Mouse (Mus musculus) cerebellum, postnatal 14 days (tissue): ENCODE results near the gene Mettl27.

Experiments used
- DNase-seq, 2 experiments: peaks; one replicate each; pipeline ENCODE4 v3.0.0; 2021; ENCODE audit warnings: mixed read lengths in 2 of 2

Gene Mettl27

DNA sequence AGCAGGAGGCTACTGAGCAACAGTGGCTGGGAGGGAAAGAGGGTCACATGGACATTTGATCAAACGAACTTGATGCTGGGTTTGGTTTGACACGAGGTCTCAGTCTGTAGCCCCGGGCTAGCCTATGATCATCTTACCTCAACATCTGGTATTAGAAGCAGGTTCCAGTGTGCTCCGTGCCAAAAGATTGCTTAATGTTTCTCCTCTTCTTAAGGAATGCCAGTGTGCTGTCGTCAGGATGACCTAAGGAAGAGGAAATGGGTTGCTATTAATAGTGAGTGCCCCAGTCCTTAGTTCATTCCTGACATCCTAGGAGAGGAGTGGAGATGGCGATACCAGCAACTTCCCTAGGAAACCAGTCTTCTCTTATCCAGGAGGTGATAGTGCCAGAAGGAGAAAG, 57.6 kb downstream of the Mettl27 start:
- no peak for DNase-seq
